Mouse (Mus musculus): ENCODE measurements around the gene Sfxn2. TPM values are rescaled to one million over a fixed set of nuclear protein-coding genes. Genes with fewer than 3 reads are reported as not detected.

Gene Sfxn2
- polyA plus RNA-seq (2016; fragmentation: Nextera tagmentation; extraction: Ambion mirVana), result 8.1 and 8.9 TPM in 2 replicates

- H3K9ac ChIP-seq, result peak within 1 kb of the TSS; percentile 83
- H3K27ac ChIP-seq (ENCODE audit: poor library complexity, severe bottlenecking), result peak within 1 kb of the TSS; percentile 73
- peak within 1 kb of the TSS; percentile 87 for H3K4me3 ChIP-seq
- no peaks in the 10 kb centered on the region for H3K27me3 ChIP-seq (replicated peaks)
- ATAC-seq (ENCODE audit: insufficient number of reproducible peaks, low FRiP score), result peak; percentile 99
- no peaks in the 10 kb centered on the region for H3K9me3 ChIP-seq (replicated peaks)
- WGBS, result under 1% methylated on average over 66 of the region's 67 CpGs
- no peaks in the 10 kb centered on the region; the same call in 1 of the 2 replicates for H3K36me3 ChIP-seq
- H3K4me1 ChIP-seq (replicated peaks), result peaks cover 20% of the 10 kb centered on the region
- peak within 1 kb of the TSS; percentile 96 for H3K4me2 ChIP-seq
Observed at GRCm38 (mm10) chr19:46572951-46573937, at the start of gene Sfxn2, which contains the start of gene Arl3. Sfxn2 (plus strand) TSS chr19:46573365. Arl3 (minus strand) TSS chr19:46573198.

- Histone ChIP-seq H3K4me3 (peak overlapping the region; percentile 28), H3K36me3 (no peaks in the 10 kb centered on the region), H3K4me2 (peak overlapping the region; percentile 68), H3K27ac (ENCODE audit: poor library complexity, severe bottlenecking) (peak overlapping the region; percentile 80), H3K4me1 (replicated peaks) (peaks cover 72% of the 10 kb centered on the region), H3K9me3 (replicated peaks) (no peaks in the 10 kb centered on the region), H3K27me3 (replicated peaks) (no peaks in the 10 kb centered on the region), H3K9ac (peak overlapping the region; percentile 39)
- ATAC-seq (ENCODE audit: insufficient number of reproducible peaks, low FRiP score), result peak; percentile 73
- WGBS, result 7% methylated on average over 20 of the region's 20 CpGs
Observed at GRCm38 (mm10) chr19:46523480-46524151, 49.5 kb upstream of the Sfxn2 start.

GRCm38 (mm10) chr19:46524152-46524544 is 49.0 kb upstream of the Sfxn2 start:
- ATAC-seq (ENCODE audit: insufficient number of reproducible peaks, low FRiP score), result no peak
- peak overlapping the region; percentile 39 for H3K9ac ChIP-seq

GRCm38 (mm10) chr19:46524601-46525321 is 48.4 kb upstream of the Sfxn2 start:
- Histone ChIP-seq H3K27ac (ENCODE audit: poor library complexity, severe bottlenecking) (peak overlapping the region; percentile 80), H3K9me3 (replicated peaks) (no peaks in the 10 kb centered on the region), H3K9ac (peak overlapping the region; percentile 39), H3K27me3 (replicated peaks) (no peaks in the 10 kb centered on the region), H3K4me1 (replicated peaks) (peaks cover 74% of the 10 kb centered on the region), H3K36me3 (no peaks in the 10 kb centered on the region), H3K4me2 (peak overlapping the region; percentile 68), H3K4me3 (peak overlapping the region; percentile 28)
- peak; percentile 22; the same call in 1 of the 2 replicates for ATAC-seq (ENCODE audit: insufficient number of reproducible peaks, low FRiP score)
- 27% methylated on average over 14 of the region's 14 CpGs for WGBS

More at GRCm38 (mm10) chr19:46524152-46524544, 49.0 kb upstream of the Sfxn2 start:
- H3K4me1 ChIP-seq (replicated peaks), result peaks cover 72% of the 10 kb centered on the region
- H3K36me3 ChIP-seq, result no peaks in the 10 kb centered on the region
- peak overlapping the region; percentile 28 for H3K4me3 ChIP-seq
- WGBS, result 9% methylated on average over 6 of the region's 6 CpGs
- no peaks in the 10 kb centered on the region for H3K27me3 ChIP-seq (replicated peaks)
- peak overlapping the region; percentile 80 for H3K27ac ChIP-seq (ENCODE audit: poor library complexity, severe bottlenecking)
- peak overlapping the region; percentile 68 for H3K4me2 ChIP-seq
- no peaks in the 10 kb centered on the region for H3K9me3 ChIP-seq (replicated peaks)

GRCm38 (mm10) chr19:46525691-46526631 is 47.2 kb upstream of the Sfxn2 start:
- Histone ChIP-seq H3K4me2 (no peak overlapping the region), H3K4me1 (replicated peaks) (peaks cover 86% of the 10 kb centered on the region), H3K9me3 (replicated peaks) (no peaks in the 10 kb centered on the region), H3K36me3 (no peaks in the 10 kb centered on the region), H3K4me3 (no peak overlapping the region), H3K27ac (ENCODE audit: poor library complexity, severe bottlenecking) (peak overlapping the region; percentile 11; the same call in 1 of the 2 replicates), H3K9ac (peak overlapping the region; percentile 52; the same call in 1 of the 2 replicates), H3K27me3 (replicated peaks) (no peaks in the 10 kb centered on the region)
- no peak for ATAC-seq (ENCODE audit: insufficient number of reproducible peaks, low FRiP score)
- whole genome bisulfite sequencing, result 60% methylated on average over 10 of the region's 10 CpGs

- H3K4me2 ChIP-seq, result peak overlapping the region; percentile 69
- peaks cover 94% of the 10 kb centered on the region for H3K4me1 ChIP-seq (replicated peaks)
- 15% methylated on average over 17 of the region's 17 CpGs for WGBS
- H3K9ac ChIP-seq, result peak overlapping the region; percentile 66; the same call in 1 of the 2 replicates
- no peaks in the 10 kb centered on the region for H3K9me3 ChIP-seq (replicated peaks)
- peak overlapping the region; percentile 26 for H3K4me3 ChIP-seq
- H3K36me3 ChIP-seq, result no peaks in the 10 kb centered on the region
- ATAC-seq (ENCODE audit: insufficient number of reproducible peaks, low FRiP score), result no peak
- peak overlapping the region; percentile 95 for H3K27ac ChIP-seq (ENCODE audit: poor library complexity, severe bottlenecking)
- H3K27me3 ChIP-seq (replicated peaks), result no peaks in the 10 kb centered on the region
Observed at GRCm38 (mm10) chr19:46527632-46528528, 45.3 kb upstream of the Sfxn2 start.

GRCm38 (mm10) chr19:46528529-46529213 is 44.5 kb upstream of the Sfxn2 start:
- WGBS, result 2% methylated on average over 20 of the region's 20 CpGs
- peak overlapping the region; percentile 26 for H3K4me3 ChIP-seq
- ATAC-seq (ENCODE audit: insufficient number of reproducible peaks, low FRiP score), result peak; percentile 70
- H3K9ac ChIP-seq, result peak overlapping the region; percentile 66
- peak overlapping the region; percentile 95 for H3K27ac ChIP-seq (ENCODE audit: poor library complexity, severe bottlenecking)
- no peaks in the 10 kb centered on the region for H3K27me3 ChIP-seq (replicated peaks)
- H3K9me3 ChIP-seq (replicated peaks), result no peaks in the 10 kb centered on the region
- H3K4me1 ChIP-seq (replicated peaks), result peaks cover 94% of the 10 kb centered on the region
- peak overlapping the region; percentile 69 for H3K4me2 ChIP-seq
- no peaks in the 10 kb centered on the region for H3K36me3 ChIP-seq

GRCm38 (mm10) chr19:46529601-46530448 is 43.3 kb upstream of the Sfxn2 start:
- Histone ChIP-seq H3K27me3 (replicated peaks) (no peaks in the 10 kb centered on the region), H3K4me1 (replicated peaks) (peaks cover 92% of the 10 kb centered on the region), H3K9me3 (replicated peaks) (no peaks in the 10 kb centered on the region), H3K4me3 (no peak overlapping the region), H3K4me2 (peak overlapping the region; percentile 69), H3K9ac (peak overlapping the region; percentile 66), H3K36me3 (0 out of 2 replicates have a peak, but pooled peaks cover 4% of the 10 kb centered on the region), H3K27ac (ENCODE audit: poor library complexity, severe bottlenecking) (peak overlapping the region; percentile 95)
- ATAC-seq (ENCODE audit: insufficient number of reproducible peaks, low FRiP score), result no peak
- WGBS, result 18% methylated on average over 13 of the region's 13 CpGs

All from heart, embryonic 12.5 days (tissue).